Mouse (Mus musculus) cerebellum, postnatal 4 days (tissue): ENCODE results near the gene Cpt1b.
A peak's percentile ranks its signal among the peaks of the same experiment; 100 is the strongest.

Source experiments
- DNase-seq, 2 experiments: peaks; one replicate each; pipeline ENCODE4 v3.0.0; 2022; ENCODE audit warnings: low spot score in 2 of 2, mixed read lengths in 1 of 2

The Cpt1b gene

DNA sequence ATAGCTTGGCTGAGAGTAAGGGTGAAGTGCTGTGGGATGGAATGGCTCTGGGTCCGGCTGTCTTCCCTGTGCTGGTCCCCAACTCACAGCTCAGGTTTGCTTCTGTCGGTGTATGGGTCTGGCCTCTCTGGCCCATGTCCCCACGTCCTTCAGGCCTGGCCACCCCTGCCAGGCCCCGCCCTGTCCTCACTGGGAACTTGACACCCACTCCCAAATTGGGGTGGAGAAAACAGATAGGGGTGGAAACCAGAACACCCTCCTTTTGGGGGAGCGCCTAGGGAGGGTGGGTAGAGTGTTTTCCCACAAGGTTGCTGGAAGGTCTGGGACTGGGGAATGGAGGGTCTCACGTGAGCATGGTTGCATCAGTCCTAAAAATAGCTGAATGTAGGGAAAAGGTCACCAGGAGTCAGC lies at the start of gene Cpt1b:
Cpt1b (minus strand) TSS at position 153 of the 411 bp plus-strand sequence.
- DNase-seq: no peak

DNA sequence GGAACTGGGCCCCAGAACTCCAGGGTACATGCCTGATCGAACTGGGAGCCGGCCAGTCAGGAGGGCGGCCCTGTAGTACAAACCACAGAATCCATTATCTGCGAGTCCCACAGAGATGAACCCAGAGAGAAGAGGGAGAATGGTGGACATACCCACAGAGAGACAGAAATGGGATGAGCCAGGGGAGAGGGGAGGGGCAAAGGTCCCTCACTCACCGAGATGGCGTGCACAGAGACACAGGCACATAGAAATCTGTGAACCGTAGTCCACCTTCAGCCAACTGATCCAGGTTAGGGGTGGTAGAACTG lies 49.6 kb upstream of the Cpt1b start:
- DNase-seq: no peak

DNA sequence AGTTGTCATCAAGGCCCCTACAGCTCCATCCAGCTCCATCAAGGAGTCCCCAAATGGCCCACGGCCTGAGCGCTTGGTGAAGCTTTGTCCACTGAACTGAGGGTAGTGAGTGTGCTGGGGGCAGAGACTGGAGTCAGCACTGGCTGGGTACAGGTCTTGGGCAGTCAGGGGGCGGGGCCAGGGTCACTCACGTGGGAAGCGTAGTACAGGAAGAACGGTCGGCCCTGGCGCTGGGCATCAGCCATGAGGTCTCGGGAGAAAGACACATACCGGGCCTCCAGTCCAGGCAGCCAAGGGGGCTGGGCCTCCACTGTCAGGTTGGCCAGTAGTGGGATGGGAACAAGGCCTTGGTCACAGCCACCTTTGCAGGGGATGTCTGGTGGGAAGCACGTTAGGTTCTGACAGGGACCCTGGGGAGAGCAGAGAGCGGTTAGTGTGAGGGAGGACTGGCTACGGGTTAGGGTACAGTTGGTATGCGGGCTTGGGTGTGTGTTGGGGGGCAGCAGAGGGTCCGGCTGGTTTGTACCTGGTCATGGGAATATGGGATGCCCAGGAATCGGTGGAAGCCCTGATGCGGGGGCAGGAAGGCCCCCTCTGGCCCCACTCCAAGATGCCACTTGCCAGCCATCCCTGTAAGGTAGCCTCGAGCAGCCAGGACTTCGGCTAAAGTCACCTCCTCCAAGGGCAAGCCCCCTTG lies 49.1 kb upstream of the Cpt1b start:
- no peak for DNase-seq

DNA sequence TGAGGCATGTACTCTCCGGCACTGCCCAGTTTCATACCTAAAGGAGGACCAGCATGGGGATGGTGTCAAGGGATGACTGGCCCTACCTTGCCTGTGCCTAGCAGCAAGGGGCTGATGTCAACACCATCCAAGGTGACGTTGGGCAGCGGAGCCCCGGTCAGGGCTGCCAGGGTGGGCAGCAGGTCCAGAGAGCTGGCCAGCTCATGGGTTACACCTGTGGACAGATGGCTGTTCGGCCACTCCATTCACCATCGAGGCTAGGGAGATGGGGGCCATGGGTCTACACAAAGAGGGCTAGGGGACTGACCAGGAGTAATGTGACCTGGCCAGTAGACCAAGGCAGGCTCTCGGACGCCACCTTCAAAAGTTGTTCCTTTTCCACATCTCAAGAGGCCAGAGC lies 48.3 kb upstream of the Cpt1b start:
- DNase-seq: no peak

- no peak for DNase-seq
These were observed 47.7 kb upstream of the Cpt1b start for GRCm38 (mm10) chr15:89473370-89473769.

GRCm38 (mm10) chr15:89471476-89471875 lies 45.8 kb upstream of the Cpt1b start:
- no peak for DNase-seq

DNA sequence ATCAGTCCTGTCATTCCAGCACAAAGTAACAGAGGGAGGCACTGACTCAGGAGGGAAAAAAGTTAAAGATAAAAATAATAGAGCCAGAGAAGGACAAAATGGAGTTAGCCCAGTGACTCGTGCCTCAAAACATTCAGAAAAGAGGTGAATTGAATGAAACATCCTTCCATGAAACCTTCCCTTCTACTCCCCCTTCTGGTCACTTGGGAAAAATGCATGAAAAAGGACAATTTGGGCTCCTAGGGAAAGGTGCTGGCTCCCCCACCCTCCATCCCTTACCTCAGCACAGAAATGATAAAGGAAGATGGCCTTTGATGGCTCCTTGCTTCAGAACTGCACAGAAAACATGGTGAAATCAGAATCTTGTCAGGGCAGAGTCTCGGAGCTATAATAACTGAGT lies 42.9 kb upstream of the Cpt1b start:
- DNase-seq: no peak

DNA sequence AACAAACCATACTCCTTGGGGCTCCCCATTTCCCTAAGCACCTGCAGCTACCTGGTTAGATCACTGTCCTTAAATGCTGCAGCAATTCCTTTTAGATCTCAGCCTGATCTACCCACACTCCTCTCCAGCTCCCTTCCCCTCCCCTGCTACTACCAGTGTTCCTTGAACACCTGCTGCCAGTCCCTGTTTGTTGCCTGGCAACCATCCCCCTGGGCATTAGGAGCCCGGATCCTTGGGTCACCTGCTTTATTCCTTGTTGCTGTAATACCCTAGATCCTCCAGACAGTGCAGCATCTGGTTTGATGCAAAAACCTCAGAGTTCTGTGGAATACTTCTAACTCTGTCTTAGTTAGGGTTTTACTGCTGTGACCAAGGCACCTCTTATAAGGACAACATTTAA lies 39.4 kb upstream of the Cpt1b start:
- no peak for DNase-seq

GRCm38 (mm10) chr15:89463334-89464235 lies 37.9 kb upstream of the Cpt1b start:
- DNase-seq: no peak

- no peak for DNase-seq
These were observed 36.5 kb upstream of the Cpt1b start for GRCm38 (mm10) chr15:89462176-89462575.

GRCm38 (mm10) chr15:89461321-89461720 lies 35.7 kb upstream of the Cpt1b start:
- no peak for DNase-seq

- no peak for DNase-seq
These were observed 34.6 kb upstream of the Cpt1b start for GRCm38 (mm10) chr15:89460298-89460697.

DNA sequence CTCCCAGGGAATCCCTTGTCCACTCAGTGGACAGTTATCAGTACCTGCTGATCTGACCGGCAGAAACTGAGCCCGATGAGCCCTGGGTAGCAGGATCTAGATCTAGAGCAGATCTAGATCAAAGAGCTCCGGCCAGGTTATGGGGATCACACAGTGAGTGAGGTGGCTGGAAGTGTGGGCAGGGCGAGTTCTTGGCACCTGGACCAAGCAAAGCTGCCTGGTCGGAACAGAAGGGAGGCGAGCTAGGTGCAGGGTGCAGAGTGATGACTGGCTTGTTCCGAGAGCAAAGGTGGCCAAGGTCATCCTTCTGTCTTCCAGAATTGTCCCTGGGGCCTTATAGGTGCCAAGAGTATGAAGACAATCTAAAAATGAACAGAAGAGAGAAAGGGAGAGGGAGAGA lies 34.2 kb upstream of the Cpt1b start:
- DNase-seq: no peak

- DNase-seq: no peak
These were observed 33.3 kb upstream of the Cpt1b start for GRCm38 (mm10) chr15:89458942-89459341.

DNA sequence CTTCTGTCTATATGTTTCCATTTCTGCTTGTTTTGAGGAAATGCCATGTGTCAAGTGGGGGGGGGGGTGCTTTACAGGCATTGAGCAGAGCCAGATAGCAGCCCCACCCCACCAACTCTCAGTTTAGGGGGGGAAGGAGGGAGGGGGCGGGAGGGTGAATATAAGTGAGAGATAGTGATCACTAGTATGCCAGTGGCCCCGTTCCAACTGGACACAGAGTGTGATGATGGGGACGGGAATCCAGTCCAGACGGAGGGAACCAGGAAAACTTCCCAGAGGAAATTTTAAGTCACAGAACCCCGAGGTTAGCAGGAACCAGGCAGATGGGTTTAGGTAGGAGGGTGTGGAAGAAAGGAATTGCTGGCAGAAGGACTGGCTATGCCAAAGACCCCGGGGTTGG lies 30.0 kb upstream of the Cpt1b start:
- DNase-seq: no peak

GRCm38 (mm10) chr15:89454857-89455256 lies 29.2 kb upstream of the Cpt1b start:
- DNase-seq: no peak

DNA sequence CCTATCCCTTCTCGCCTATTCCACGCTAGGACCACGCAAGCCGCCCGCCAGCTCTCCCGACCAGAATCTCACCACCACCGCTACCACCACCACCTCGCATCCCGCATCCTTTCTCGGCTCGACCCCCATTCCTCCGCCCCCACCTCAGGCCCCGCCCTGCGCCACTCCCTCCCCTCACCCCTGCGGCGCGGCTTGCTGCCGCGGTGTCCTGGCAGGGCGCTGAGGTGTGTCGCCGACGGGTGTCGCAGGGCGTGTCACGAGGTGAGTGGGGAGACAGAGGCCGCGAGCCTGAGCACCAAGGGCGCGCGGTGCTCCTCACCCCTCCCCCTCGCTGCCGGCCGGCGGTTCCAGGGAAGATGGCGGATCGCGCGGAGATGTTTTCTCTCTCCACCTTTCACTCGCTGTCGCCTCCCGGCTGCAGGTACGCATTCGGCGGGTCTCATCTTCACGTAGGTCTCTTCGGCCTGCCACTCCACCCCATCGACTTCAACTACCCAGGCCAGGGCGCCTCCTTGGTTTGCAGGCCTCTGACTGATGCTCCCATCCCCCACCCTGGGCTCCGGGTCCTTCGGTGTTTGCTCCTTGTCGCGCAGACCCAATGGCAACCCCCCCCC lies 28.3 kb upstream of the Cpt1b start, which contains the start of gene Mapk8ip2:
Mapk8ip2 (plus strand) TSS at position 49 of the 614 bp plus-strand sequence.
- DNase-seq: peak in 1 of 2 experiments; percentile 72

DNA sequence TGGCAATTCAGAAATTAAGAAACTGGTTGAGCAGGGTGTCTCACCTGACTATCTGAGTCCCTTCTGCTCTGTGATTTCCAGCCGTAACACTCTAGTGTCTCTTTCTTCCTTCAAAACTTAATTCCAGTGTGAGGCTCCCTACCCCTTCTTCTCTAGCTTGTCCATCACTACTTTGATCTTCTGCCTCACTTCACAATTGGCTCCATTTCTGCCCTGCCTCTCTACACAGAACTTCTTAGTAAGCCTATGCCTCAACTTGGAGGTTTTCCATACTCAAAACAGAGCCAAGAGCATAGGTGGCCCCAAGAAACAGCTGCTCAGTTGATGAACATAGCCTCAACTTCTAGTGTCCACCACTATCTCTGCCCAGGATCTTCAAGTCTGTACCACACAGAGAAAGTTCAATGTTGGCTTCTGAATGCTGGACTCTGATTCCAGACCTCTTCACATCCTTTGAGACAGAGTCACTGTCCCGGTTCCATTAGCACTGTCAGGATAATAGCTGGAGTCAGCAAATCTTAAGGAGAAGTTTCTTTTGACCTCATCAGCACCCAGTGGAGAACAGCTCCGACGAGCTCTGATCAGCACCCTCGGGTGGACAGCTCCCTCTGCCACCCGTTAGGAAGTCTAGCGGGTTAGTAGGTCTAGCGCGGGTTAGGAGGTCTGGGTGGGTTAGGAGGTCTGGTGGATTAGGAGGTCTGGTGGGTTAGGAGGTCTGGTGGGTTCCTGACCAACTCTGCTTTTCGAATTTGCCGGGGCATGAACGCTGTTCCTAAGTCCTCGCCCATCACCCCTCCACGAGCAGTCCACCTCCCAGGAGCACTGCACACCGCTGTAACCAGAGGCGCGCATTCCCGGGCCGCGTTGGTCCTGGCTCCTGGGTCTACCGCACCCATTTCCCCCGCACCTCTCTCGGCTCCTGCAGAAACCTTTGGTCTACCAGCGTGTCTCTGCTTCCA lies 27.5 kb upstream of the Cpt1b start:
- DNase-seq: no peak

DNA sequence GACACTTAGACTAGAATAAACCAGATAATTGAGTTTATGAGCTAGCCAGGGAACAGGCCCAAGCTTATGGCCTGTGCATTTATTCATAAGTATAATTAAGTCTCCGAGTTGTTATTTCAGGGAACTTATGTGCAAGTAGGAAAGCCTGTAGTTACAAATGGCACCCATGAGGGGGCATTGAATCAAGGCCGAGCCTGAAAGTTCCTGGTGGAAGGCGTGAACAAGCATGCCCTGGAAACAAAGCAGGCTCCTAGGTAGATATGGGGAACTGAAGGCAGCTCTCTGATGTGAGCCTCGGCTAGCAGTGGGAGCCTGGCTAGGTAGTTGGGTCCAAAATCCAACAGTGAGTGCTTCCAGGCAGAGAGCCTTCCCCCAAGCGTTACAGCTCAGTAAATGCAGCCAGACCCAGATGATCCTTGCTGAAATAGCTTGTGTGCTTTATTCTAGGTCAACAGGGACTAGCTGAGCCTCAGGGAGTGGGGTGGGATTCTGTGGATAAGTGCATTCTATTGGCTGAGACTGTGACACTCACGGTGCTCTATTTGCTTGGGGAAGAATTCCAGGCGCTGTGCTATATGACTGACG lies 16.9 kb upstream of the Cpt1b start:
- DNase-seq: no peak

- no peak for DNase-seq
These were observed 10.2 kb upstream of the Cpt1b start for GRCm38 (mm10) chr15:89435878-89436277.

- DNase-seq: no peak
These were observed 8.5 kb upstream of the Cpt1b start for GRCm38 (mm10) chr15:89434136-89434535.
